Comparison of ENCODE assay signal across 9 mouse cellular contexts in genomic region chr6:126166548-126167207, GRCm38 (mm10). TPM values are rescaled to one million over a fixed set of nuclear protein-coding genes. Genes with fewer than 3 reads are reported as not detected.
DNase-seq lines count a peak whose midpoint lies in the region; ATAC-seq lines count a peak whose summit lies in the region.
"Had no signal": no experiment of that assay in that cellular context is flagged by ENCODE, and none has a peak within 500 bp of the region (broad histone marks: within the 10 kb centered on the region; RNA-seq: fewer than 3 reads in every experiment).

Gene Ntf3, minus strand, starts transcription at chr6:126166910.

- H3K9me3 ChIP-seq in megakaryocyte, embryonic 14.5 days = peaks cover 3% of the 10 kb centered on the region; the same call in 1 of the 2 replicates
- H3K9me3 ChIP-seq in heart, embryonic 13.5 days = no peaks in the 10 kb centered on the region
- no peaks in the 10 kb centered on the region for H3K9me3 ChIP-seq in limb, embryonic 13.5 days

- H3K4me2 ChIP-seq in heart, embryonic 13.5 days = peak within 1 kb of the TSS; percentile 79
- H3K4me2 ChIP-seq in limb, embryonic 13.5 days (replicated peaks) = peak within 1 kb of the TSS; percentile 86

- H3K27ac ChIP-seq in heart, embryonic 13.5 days (replicated peaks) = peak within 1 kb of the TSS; percentile 21; the same call in 1 of the 2 replicates
- H3K27ac ChIP-seq in limb, embryonic 13.5 days = peak within 1 kb of the TSS; percentile 77
- H3K27ac ChIP-seq: liver, embryonic 14.5 days had no signal

- peaks cover 11% of the 10 kb centered on the region; the same call in 1 of the 2 replicates for H3K4me1 ChIP-seq in megakaryocyte, embryonic 14.5 days
- H3K4me1 ChIP-seq in heart, embryonic 13.5 days = peaks cover 55% of the 10 kb centered on the region
- peaks cover 46% of the 10 kb centered on the region for H3K4me1 ChIP-seq in limb, embryonic 13.5 days

- no peak for ATAC-seq in megakaryocyte, adult 5-6 weeks (ENCODE audit: poor library complexity, severe bottlenecking)
- no peak for ATAC-seq in heart, embryonic 13.5 days (ENCODE audit: extremely low read depth, insufficient number of reproducible peaks, low FRiP score, low TSS enrichment)
- peak; percentile 46 for ATAC-seq in limb, embryonic 13.5 days (ENCODE audit: low FRiP score, low read depth)
- ATAC-seq in megakaryocyte progenitor cell, adult 5-6 weeks (replicated peaks; ENCODE audit: poor library complexity) = no peak
- no peak for ATAC-seq in cerebellum, adult (ENCODE audit: insufficient number of reproducible peaks, low FRiP score, low TSS enrichment)

- peaks cover 67% of the 10 kb centered on the region for H3K27me3 ChIP-seq in megakaryocyte, embryonic 14.5 days (replicated peaks)
- H3K27me3 ChIP-seq in heart, embryonic 13.5 days (replicated peaks) = peaks cover 33% of the 10 kb centered on the region
- no peaks in the 10 kb centered on the region for H3K27me3 ChIP-seq in limb, embryonic 13.5 days

- peak within 1 kb of the TSS; percentile 77 for H3K9ac ChIP-seq in heart, embryonic 13.5 days
- peak within 1 kb of the TSS; percentile 63 for H3K9ac ChIP-seq in limb, embryonic 13.5 days
- H3K9ac ChIP-seq: liver, embryonic 14.5 days had no signal

- WGBS in heart, embryonic 13.5 days = 1% methylated on average over 27 of the region's 27 CpGs
- WGBS in limb, embryonic 13.5 days = under 1% methylated on average over 27 of the region's 27 CpGs

- no peaks in the 10 kb centered on the region for H3K36me3 ChIP-seq in megakaryocyte, embryonic 14.5 days (replicated peaks; ENCODE audit: low read length)
- no peaks in the 10 kb centered on the region for H3K36me3 ChIP-seq in heart, embryonic 13.5 days
- no peaks in the 10 kb centered on the region for H3K36me3 ChIP-seq in limb, embryonic 13.5 days

- H3K4me3 ChIP-seq in megakaryocyte, embryonic 14.5 days (replicated peaks) = peak within 1 kb of the TSS; percentile 59
- peak within 1 kb of the TSS; percentile 59 for H3K4me3 ChIP-seq in heart, embryonic 13.5 days
- peak within 1 kb of the TSS; percentile 62 for H3K4me3 ChIP-seq in limb, embryonic 13.5 days

- peak; percentile 42 for DNase-seq in yolk sac, embryonic 10.5 days (ENCODE audit: low spot score)
- no peak for DNase-seq in cerebellum, adult 11-12 months

RNA-seq across cellular contexts. Expression of gene Ntf3, which starts in this region (rescaled TPM):
- 0.39 TPM in 1 of 2 replicates, not detected in the other for polyA plus RNA-seq in megakaryocyte, embryonic 14.5 days (2012; ENCODE audit: insufficient read depth, low replicate concordance)
- total RNA-seq in megakaryocyte, adult 5-6 weeks (2015) = not detected in 2 replicates
- total RNA-seq in megakaryocyte, adult 5-6 weeks (2017) = not detected in 2 replicates
- 7.4 and 8.9 TPM in 2 replicates for polyA plus RNA-seq in heart, embryonic 13.5 days (2015; fragmentation: Nextera tagmentation; extraction: Ambion mirVana)
- 23.3 and 26.2 TPM in 2 replicates for polyA plus RNA-seq in limb, embryonic 13.5 days (2015; fragmentation: Nextera tagmentation; extraction: Ambion mirVana)
- total RNA-seq in megakaryocyte progenitor cell, adult 5-6 weeks (2015) = not detected in 2 replicates
- total RNA-seq in megakaryocyte progenitor cell, adult 5-6 weeks (2017) = not detected in 2 replicates
